Mouse (Mus musculus) urinary bladder, postnatal 14 days (tissue): ENCODE data around the gene Gm8356.
"Not testable (repeated sequence)": the region's sequence is repeated elsewhere in the genome, so short reads cannot be mapped to it uniquely, and the experiment has no call there.

ENCODE experiments used
- DNase-seq: peaks from one replicate; pipeline ENCODE4 v3.0.0; 2021; ENCODE audit warnings: low spot score

Gm8356 gene

DNA sequence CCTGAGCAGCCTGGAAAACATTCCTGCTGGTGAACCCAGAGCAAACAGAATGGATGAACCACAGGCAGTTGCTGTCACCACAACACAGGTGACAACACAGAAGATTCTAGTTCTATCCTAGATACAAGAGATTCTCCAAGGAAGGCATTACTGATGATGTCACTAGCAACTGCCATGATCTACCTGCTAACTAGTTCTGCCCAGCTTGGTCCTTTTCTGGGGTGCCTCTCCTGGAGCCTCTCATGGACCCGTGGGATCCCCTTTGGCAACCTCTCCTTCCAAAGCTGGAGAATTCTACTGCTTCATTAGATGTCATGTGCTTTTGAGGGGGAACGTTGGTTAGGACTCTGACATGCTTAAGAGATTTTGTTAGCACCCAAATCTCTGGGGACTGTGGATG, at the start of gene Gm8356:
Gene Gm8356, minus strand, starts transcription at position 101 of the 400 bp plus-strand sequence.
- DNase-seq = not testable (repeated sequence)

DNA sequence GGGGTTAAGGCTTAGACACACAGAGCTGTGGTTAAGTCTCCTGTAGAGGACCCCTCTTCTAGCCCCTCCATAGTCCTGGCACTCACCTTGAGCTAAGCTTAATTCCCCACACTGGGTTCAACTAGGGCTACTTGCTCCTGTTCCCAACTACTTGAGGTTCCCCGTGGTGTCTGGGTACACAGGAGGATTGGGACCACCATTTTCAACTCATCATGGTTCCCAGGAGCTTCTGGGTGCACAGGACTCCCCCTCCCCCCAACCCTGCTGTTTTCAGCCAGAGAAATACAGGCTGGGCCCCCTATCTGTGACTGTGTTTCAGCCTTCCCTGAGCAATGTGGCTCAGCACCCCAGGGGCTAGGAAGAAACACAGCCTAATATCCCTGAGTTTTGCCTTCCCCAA, 50.8 kb downstream of the Gm8356 start:
- DNase-seq = not testable (repeated sequence)

DNA sequence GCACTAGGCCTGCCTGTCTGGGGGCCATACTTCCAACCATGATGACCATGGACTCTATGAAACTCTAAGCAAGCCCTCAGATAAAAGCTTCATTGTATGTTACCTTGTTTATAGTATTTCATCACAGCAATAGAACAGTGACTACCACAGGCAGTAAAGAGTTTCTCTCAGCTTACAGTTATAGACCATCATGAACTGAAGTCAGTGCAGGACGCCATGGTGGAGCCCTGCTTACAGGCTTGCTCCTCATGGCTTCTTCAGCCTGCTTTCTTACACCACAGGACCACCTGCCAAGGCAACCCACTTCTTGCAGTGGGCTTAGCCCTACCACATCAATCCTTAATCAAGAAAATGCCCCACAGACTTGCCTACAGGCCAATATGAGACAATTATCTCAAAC, 51.5 kb downstream of the Gm8356 start:
- not testable (repeated sequence) for DNase-seq

DNA sequence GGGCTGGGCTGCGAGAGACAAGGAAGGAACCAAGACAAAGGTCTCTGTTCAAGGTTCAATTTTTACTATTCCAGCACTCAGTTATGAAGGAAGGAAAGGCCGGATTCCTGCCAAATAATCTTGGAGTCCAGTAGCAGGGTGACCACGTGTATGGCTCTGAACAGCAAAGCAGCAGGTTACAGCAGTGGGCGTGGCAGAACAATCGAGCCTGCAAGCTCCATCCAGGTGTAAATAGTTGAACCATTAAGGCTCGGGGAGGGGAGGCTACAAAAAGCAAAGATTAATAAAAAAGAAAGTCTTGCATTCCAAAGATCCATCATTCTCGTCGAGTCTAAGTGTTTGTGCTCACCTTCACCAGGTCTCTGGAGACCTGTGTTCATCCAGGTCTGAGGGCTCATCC, 55.0 kb downstream of the Gm8356 start:
- not testable (repeated sequence) for DNase-seq
